Mouse (Mus musculus) stomach, postnatal 0 days (tissue): ENCODE measurements around the gene Il18.

Experiments
- CTCF ChIP-seq: IDR thresholded peaks from 2 replicates; pipeline ENCODE4 v1.5.1; 2016; ENCODE audit warnings: antibody characterized with exemption, low read depth, mild to moderate bottlenecking, moderate library complexity
- EP300 ChIP-seq: optimal IDR thresholded peaks from 2 replicates; pipeline ENCODE3; 2016; ENCODE audit warnings: antibody characterized with exemption

GRCm38 (mm10) chr9:50553547-50553946 lies 1.1 kb upstream of the Il18 start:
- no peak for TF ChIP-seq CTCF
- no peak for TF ChIP-seq EP300
